Mouse (Mus musculus) gastrocnemius, postnatal 25 days (tissue): ENCODE results near the gene Ahnak2. TPM values are rescaled to one million over a fixed set of nuclear protein-coding genes. Genes with fewer than 3 reads are reported as not detected.

Experiments used
- DNase-seq: peaks from one replicate; pipeline ENCODE4 v3.0.0; 2022
- total RNA-seq, 2 experiments: library from RNA; stranded (reverse); gene quantifications; 1 replicate in 1 of 2; 2 replicates in 1 of 2; pipeline ENCODE4 v1.2.3; 2021

Ahnak2 gene
- total RNA-seq, 2 experiments from 2014 or later: 4.9 to 11.8 TPM

- DNase-seq: peak; percentile 4
Observed at GRCm38 (mm10) chr12:112760154-112760926, 42.1 kb downstream of the Ahnak2 start, which contains the start of gene Pld4. Gene Pld4 (plus strand): TSS chr12:112760655.

GRCm38 (mm10) chr12:112759471-112759870 lies 43.0 kb downstream of the Ahnak2 start:
- no peak for DNase-seq

- DNase-seq: no peak
Observed at GRCm38 (mm10) chr12:112757896-112758295, 44.6 kb downstream of the Ahnak2 start.

GRCm38 (mm10) chr12:112755900-112756299 lies 46.6 kb downstream of the Ahnak2 start:
- no peak for DNase-seq

- no peak for DNase-seq
Observed at GRCm38 (mm10) chr12:112752399-112752798, 50.1 kb downstream of the Ahnak2 start.

GRCm38 (mm10) chr12:112750976-112751375 lies 51.5 kb downstream of the Ahnak2 start:
- no peak for DNase-seq

- no peak for DNase-seq
Observed at GRCm38 (mm10) chr12:112747606-112747970, 54.9 kb downstream of the Ahnak2 start.

GRCm38 (mm10) chr12:112746808-112747605 lies 55.5 kb downstream of the Ahnak2 start:
- no peak for DNase-seq

- DNase-seq: no peak
Observed at GRCm38 (mm10) chr12:112746461-112746807, 56.0 kb downstream of the Ahnak2 start.

GRCm38 (mm10) chr12:112745716-112746115 lies 56.7 kb downstream of the Ahnak2 start:
- no peak for DNase-seq

GRCm38 (mm10) chr12:112744891-112745580 lies 57.4 kb downstream of the Ahnak2 start:
- DNase-seq: no peak

GRCm38 (mm10) chr12:112744211-112744610 lies 58.2 kb downstream of the Ahnak2 start:
- no peak for DNase-seq

GRCm38 (mm10) chr12:112743168-112743975 lies 59.1 kb downstream of the Ahnak2 start:
- DNase-seq: peak; percentile 73

- no peak for DNase-seq
Observed at GRCm38 (mm10) chr12:112742768-112743167, 59.7 kb downstream of the Ahnak2 start.

GRCm38 (mm10) chr12:112739023-112739568 lies 63.4 kb downstream of the Ahnak2 start:
- no peak for DNase-seq

- no peak for DNase-seq
Observed at GRCm38 (mm10) chr12:112738281-112739022, 64.0 kb downstream of the Ahnak2 start.

GRCm38 (mm10) chr12:112737761-112738160 lies 64.7 kb downstream of the Ahnak2 start:
- peak; percentile 61 for DNase-seq

- DNase-seq: no peak
Observed at GRCm38 (mm10) chr12:112737081-112737480, 65.4 kb downstream of the Ahnak2 start.

- no peak for DNase-seq
Observed at GRCm38 (mm10) chr12:112736636-112736925, 65.9 kb downstream of the Ahnak2 start.

- DNase-seq: no peak
Observed at GRCm38 (mm10) chr12:112735896-112736635, 66.4 kb downstream of the Ahnak2 start.
